Mouse (Mus musculus): ENCODE measurements around the gene Rere.

GRCm38 (mm10) chr4:150242745-150243144 lies 38.7 kb upstream of the Rere start:
- TF ChIP-seq EP300 (IDR thresholded peaks at IDR 0.05; ENCODE audit: insufficient read depth, low read depth, low read length) = no peak
- TF ChIP-seq CTCF (IDR thresholded peaks at IDR 0.05) = no peak
- no peak for TF ChIP-seq POLR2A (IDR thresholded peaks at IDR 0.05; ENCODE audit: insufficient read depth, low read depth, low read length)

Measured in heart, adult 2 months (tissue).